Mouse (Mus musculus) adrenal gland, adult (tissue): Measurements from ENCODE around the gene B9d1.

Source experiments
- DNase-seq, 2 experiments: peaks; one replicate each; pipeline ENCODE4 v3.0.0; 2022 to 2023; ENCODE audit warnings: low spot score in 1 of 2; ENCODE audit not compliant: inconsistent age in 2 of 2

The B9d1 gene

GRCm38 (mm10) chr11:61504713-61505257, at the start of gene B9d1:
TSS of gene B9d1 (plus strand) at chr11:61505144.
- peak; percentile 96 to 100 for DNase-seq

GRCm38 (mm10) chr11:61464071-61464470, 40.9 kb upstream of the B9d1 start:
- no peak for DNase-seq

GRCm38 (mm10) chr11:61465422-61465821, 39.5 kb upstream of the B9d1 start:
- no peak for DNase-seq

- no peak for DNase-seq
These were observed 36.4 kb upstream of the B9d1 start for GRCm38 (mm10) chr11:61468534-61468933.

- DNase-seq, result no peak
These were observed 35.5 kb upstream of the B9d1 start for GRCm38 (mm10) chr11:61469317-61469917.

GRCm38 (mm10) chr11:61470880-61471279, 34.1 kb upstream of the B9d1 start:
- DNase-seq, result no peak

GRCm38 (mm10) chr11:61473630-61474029, 31.3 kb upstream of the B9d1 start:
- DNase-seq, result no peak

GRCm38 (mm10) chr11:61476786-61477382, 28.1 kb upstream of the B9d1 start:
- DNase-seq, result no peak

GRCm38 (mm10) chr11:61477566-61478508, 27.1 kb upstream of the B9d1 start:
- no peak for DNase-seq

- no peak for DNase-seq
These were observed 26.2 kb upstream of the B9d1 start for GRCm38 (mm10) chr11:61478788-61479187.

- DNase-seq, result no peak
These were observed 23.5 kb upstream of the B9d1 start for GRCm38 (mm10) chr11:61481239-61482090.

- no peak for DNase-seq
These were observed 21.6 kb upstream of the B9d1 start for GRCm38 (mm10) chr11:61483226-61483845.

GRCm38 (mm10) chr11:61484256-61484612, 20.7 kb upstream of the B9d1 start:
- no peak for DNase-seq

GRCm38 (mm10) chr11:61484613-61485540, 20.1 kb upstream of the B9d1 start, which contains the start of gene Mfap4:
TSS of gene Mfap4 (plus strand) at chr11:61485431.
- DNase-seq, result no peak

- DNase-seq, result no peak
These were observed 19.1 kb upstream of the B9d1 start for GRCm38 (mm10) chr11:61485541-61486457.

- DNase-seq, result no peak
These were observed 18.3 kb upstream of the B9d1 start for GRCm38 (mm10) chr11:61486458-61487219.

- peak; percentile 43 to 63 for DNase-seq
These were observed 17.5 kb upstream of the B9d1 start for GRCm38 (mm10) chr11:61487401-61487800.
